Mouse (Mus musculus) kidney, postnatal 0 days (tissue): ENCODE data around the gene BC030500. TPM values are rescaled to one million over a fixed set of nuclear protein-coding genes. Genes with fewer than 3 reads are reported as not detected.

Experiments
- ATAC-seq: fragments of 200-750 bp; cut with Nextera tagmentation; replicated peaks from 2 replicates; pipeline ENCODE4 v1.8.0; 2017; ENCODE audit warnings: low read depth, moderate number of reproducible peaks, moderate TSS enrichment, moderate library complexity; ENCODE audit not compliant: low FRiP score
- DNase-seq: peaks from one replicate; pipeline ENCODE4 v3.0.0-alpha.2; 2016; ENCODE audit warnings: low spot score
- H3K27ac ChIP-seq: fragments of 300-500 bp; sonication (generic); 2 replicates; pipeline ENCODE4 v1.5.1; 2014; ENCODE audit warnings: mild to moderate bottlenecking
- H3K27me3 ChIP-seq: fragments of 300-500 bp; sonication (generic); 2 replicates; pipeline ENCODE4 v1.6.1; 2014; ENCODE audit warnings: low read length, mixed read lengths; ENCODE audit not compliant: insufficient read depth
- H3K36me3 ChIP-seq: fragments of 300-500 bp; sonication (generic); 2 replicates; pipeline ENCODE4 v1.6.1; 2014; ENCODE audit warnings: low read length, mixed read lengths; ENCODE audit not compliant: insufficient read depth
- H3K4me1 ChIP-seq: fragments of 300-500 bp; sonication (generic); replicated peaks from 2 replicates; pipeline ENCODE4 v1.6.1; 2014; ENCODE audit warnings: antibody characterized with exemption, low read length, mixed read lengths; ENCODE audit not compliant: insufficient read depth
- H3K4me2 ChIP-seq: fragments of 300-500 bp; sonication (generic); 2 replicates; pipeline ENCODE4 v1.6.1; 2014; ENCODE audit warnings: mild to moderate bottlenecking, low read length, moderate library complexity, mixed read lengths
- H3K4me3 ChIP-seq: fragments of 300-500 bp; sonication (generic); replicated peaks from 2 replicates; pipeline ENCODE4 v1.5.1; 2014; ENCODE audit warnings: low read depth, low read length
- H3K9ac ChIP-seq: fragments of 300-500 bp; sonication (generic); 2 replicates; pipeline ENCODE4 v1.6.1; 2014; ENCODE audit warnings: low read depth, low read length
- H3K9me3 ChIP-seq: fragments of 300-500 bp; sonication (generic); replicated peaks from 2 replicates; pipeline ENCODE4 v1.6.1; 2016; ENCODE audit warnings: low read length, inconsistent platforms, mixed read lengths
- CTCF ChIP-seq: IDR thresholded peaks from 2 replicates; pipeline ENCODE4 v1.5.1; 2016; ENCODE audit warnings: antibody characterized with exemption, low read depth, mild to moderate bottlenecking, moderate library complexity
- WGBS: fragments of 180-500 bp; shearing (Covaris S2); extraction: QIAGEN DNeasy Blood & Tissue Kit; methylation state at CpG from one replicate; pipeline ENCODE4 v1.1.7; 2014; 5-methylcytosine and 5-hydroxymethylcytosine counted together
- polyA plus RNA-seq: library from polyadenylated mRNA; unstranded; fragments of >200 nt; fragmentation: Nextera tagmentation; extraction: Ambion mirVana; gene quantifications from 2 replicates; pipeline ENCODE4 v1.2.1, GENCODE M21; 2015

The BC030500 gene
- polyA plus RNA-seq, 1 experiment from 2014 or later, result 1.5 TPM

DNA sequence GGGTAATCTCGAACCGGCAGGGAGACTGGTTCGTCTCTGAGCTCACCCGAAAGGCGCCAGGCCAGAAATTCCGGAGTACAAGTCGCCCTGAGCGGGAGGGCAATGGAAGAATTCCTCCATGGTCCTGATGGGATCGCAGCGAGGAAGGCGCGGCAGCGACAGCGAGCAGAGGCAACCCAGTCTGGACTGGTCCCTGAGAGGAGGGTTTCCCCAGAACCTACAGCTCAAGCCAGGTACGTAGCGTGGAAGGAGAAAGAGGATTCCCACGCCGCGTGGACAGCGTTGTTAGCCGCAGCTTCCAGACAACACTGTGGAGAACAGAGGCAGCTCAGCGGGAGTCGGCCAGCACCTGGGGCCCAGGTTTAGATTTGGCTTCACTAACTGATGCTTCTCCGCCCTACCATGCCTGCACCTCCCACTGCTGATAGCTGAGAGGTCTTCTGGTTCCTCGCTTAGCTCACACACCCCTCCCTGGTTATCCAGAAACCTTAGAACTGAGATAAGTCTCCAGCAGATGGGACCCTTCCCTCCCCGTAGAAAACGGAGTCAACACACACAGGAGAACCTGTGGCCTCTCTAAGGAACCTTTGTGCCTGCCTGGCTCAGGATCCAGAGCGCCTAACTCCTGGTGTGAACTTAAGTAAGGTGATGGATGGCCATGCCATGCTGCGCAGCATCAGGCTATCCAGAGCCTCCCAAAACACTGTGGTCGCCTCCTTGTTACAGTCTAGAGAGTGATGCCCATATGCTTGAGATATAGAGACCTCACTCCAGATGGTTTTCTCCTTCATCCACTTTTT, 1.5 kb downstream of the BC030500 start:
- peak; percentile 45 for DNase-seq
- Histone ChIP-seq H3K27me3 (no peaks in the 10 kb centered on the region; the same call in 1 of the 2 replicates), H3K27ac (no peak overlapping the region), H3K4me3 (peak overlapping the region; percentile 52), H3K9me3 (no peaks in the 10 kb centered on the region), H3K4me1 (no peaks in the 10 kb centered on the region), H3K4me2 (peak overlapping the region; percentile 89), H3K36me3 (no peaks in the 10 kb centered on the region), H3K9ac (0 out of 2 replicates have a peak overlapping the region, but pooled peaks have one; percentile 4)
- 4% methylated on average over 30 of the region's 30 CpGs for WGBS
- peak; percentile 63 for ATAC-seq
- TF ChIP-seq CTCF, result no peak

DNA sequence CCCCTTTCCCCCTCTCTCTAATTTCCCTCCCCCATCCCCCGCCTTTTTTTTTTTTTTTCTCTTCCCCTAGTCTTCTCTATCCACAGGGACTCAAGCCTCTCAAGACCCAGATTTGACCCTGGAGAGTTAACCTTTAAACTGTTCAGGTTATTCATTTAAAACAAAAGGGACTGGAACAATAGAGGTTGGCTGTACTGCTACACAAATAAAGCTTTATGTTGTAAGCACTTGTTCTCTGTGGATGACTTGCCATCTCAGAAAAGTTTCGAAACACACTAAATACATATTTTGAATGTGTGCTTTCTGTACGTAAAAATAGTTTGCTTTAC, 2.0 kb downstream of the BC030500 start:
- Histone ChIP-seq H3K27ac (no peak overlapping the region), H3K9ac (no peak overlapping the region), H3K27me3 (no peaks in the 10 kb centered on the region; the same call in 1 of the 2 replicates), H3K4me3 (no peak overlapping the region), H3K4me2 (no peak overlapping the region), H3K36me3 (no peaks in the 10 kb centered on the region), H3K9me3 (no peaks in the 10 kb centered on the region), H3K4me1 (no peaks in the 10 kb centered on the region)
- no peak for DNase-seq
- no peak for TF ChIP-seq CTCF
- no peak for ATAC-seq
- 74% methylated on average over 3 of the region's 3 CpGs for WGBS

DNA sequence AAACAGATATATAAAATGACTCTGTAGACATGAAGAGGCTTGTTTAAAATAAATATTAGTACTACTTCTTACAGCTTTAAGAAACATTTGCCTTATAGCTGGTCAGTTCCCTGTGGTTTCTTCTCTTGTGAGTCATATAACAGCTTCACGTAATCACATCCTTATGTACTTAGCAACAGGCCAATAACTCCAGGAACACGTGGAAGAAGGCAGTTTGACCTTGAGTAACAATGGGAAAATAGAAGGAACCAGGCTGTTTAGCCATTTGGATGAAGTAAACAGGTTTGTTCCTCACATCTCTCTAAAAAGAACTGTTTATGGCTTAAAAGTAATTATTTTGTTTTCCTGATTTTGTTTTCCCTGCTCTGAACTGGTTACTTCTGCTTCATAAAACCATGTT, 3.6 kb downstream of the BC030500 start:
- Histone ChIP-seq H3K9me3 (no peaks in the 10 kb centered on the region), H3K9ac (no peak overlapping the region), H3K4me1 (no peaks in the 10 kb centered on the region), H3K27me3 (no peaks in the 10 kb centered on the region; the same call in 1 of the 2 replicates), H3K27ac (no peak overlapping the region), H3K4me3 (no peak overlapping the region), H3K36me3 (no peaks in the 10 kb centered on the region), H3K4me2 (no peak overlapping the region)
- no peak for TF ChIP-seq CTCF
- no peak for DNase-seq
- ATAC-seq, result no peak
- 41% methylated on average over 2 of the region's 2 CpGs for WGBS

DNA sequence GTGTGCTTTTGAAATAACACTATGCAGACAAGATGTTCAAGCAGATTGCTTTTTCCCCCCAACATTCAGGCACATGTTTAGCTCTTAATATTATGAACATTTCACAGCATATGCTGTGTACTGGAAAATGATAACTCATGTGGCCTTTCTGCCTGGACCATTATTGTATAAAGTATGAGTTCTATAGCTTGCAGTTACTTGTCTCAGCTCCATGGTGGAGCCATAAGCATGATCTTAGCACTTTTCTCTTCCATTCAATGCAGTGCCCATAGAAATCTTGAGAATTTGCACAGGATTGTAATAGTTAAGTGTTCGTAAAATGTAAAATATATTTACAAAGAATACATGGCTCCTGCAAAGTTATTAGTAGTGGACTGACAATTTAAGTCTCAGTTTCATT, 19.5 kb downstream of the BC030500 start:
- ATAC-seq, result no peak

DNA sequence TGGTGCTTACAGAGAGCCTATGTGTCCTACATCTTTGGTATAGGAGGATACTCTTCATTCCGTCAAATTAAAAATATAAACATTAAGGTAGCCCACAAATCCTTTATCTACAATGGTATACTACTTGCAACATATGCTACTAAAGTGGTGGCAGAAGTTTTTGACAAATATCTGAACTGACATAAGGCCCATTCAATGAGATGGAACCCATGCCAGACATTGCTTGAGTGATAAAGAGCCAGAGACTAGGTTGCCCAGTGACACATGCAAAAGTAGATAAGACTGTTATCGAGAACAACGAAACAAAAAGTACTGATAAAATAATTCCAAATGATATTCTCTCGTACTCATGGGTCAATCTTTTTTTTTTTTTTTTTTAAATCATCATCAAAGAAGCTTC, 32.2 kb downstream of the BC030500 start:
- Histone ChIP-seq H3K9me3 (no peaks in the 10 kb centered on the region), H3K4me1 (no peaks in the 10 kb centered on the region), H3K27ac (no peak overlapping the region), H3K4me3 (no peak overlapping the region), H3K36me3 (no peaks in the 10 kb centered on the region), H3K9ac (no peak overlapping the region), H3K4me2 (no peak overlapping the region), H3K27me3 (no peaks in the 10 kb centered on the region)
- TF ChIP-seq CTCF, result no peak
- DNase-seq (no peak), ATAC-seq (no peak)
- 93% methylated on average over 4 of the region's 4 CpGs for WGBS

More for the DNA sequence above, 19.5 kb downstream of the BC030500 start:
- WGBS, result 76% methylated on average over 1 of the region's 1 CpGs
- no peaks in the 10 kb centered on the region for H3K36me3 ChIP-seq
- H3K4me2 ChIP-seq, result no peak overlapping the region
- no peak overlapping the region for H3K4me3 ChIP-seq
- no peak overlapping the region for H3K27ac ChIP-seq
- H3K27me3 ChIP-seq, result no peaks in the 10 kb centered on the region
- no peaks in the 10 kb centered on the region for H3K9me3 ChIP-seq
- no peak overlapping the region for H3K9ac ChIP-seq
- peak; percentile 54 for TF ChIP-seq CTCF
- H3K4me1 ChIP-seq, result no peaks in the 10 kb centered on the region
- DNase-seq, result peak; percentile 43

DNA sequence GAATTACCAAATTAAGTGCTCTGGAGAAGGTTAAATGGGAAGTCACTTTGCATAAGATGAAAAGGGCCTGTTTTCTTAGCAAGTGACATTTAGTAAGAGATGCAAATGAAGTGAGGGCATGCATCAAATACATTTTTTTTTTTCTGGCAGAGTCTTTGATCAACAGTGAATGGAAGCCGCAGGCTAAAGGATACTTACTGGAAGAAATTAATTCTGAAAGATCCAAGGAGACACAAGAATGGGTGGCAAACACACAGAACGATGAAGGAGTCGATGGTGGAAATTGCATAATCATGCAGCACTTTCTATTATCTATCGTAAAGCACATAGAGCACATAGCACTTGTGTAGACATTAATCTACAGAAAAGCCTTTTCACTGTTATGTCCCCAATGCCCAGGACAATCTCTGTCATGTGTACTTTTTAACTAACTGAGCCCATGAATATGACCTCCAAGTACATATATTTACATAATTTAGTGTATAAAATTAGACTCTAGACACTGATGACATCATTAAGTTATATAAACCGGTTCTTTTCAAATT, 45.7 kb downstream of the BC030500 start:
- no peak overlapping the region for H3K4me3 ChIP-seq
- no peaks in the 10 kb centered on the region for H3K4me1 ChIP-seq
- no peak for TF ChIP-seq CTCF
- no peaks in the 10 kb centered on the region for H3K9me3 ChIP-seq
- H3K4me2 ChIP-seq, result no peak overlapping the region
- 87% methylated on average over 5 of the region's 5 CpGs for WGBS
- DNase-seq, result no peak
- H3K27ac ChIP-seq, result no peak overlapping the region
- no peaks in the 10 kb centered on the region for H3K27me3 ChIP-seq
- H3K9ac ChIP-seq, result no peak overlapping the region
- no peak for ATAC-seq
- no peaks in the 10 kb centered on the region for H3K36me3 ChIP-seq

Other genes starting within 250 kb of the BC030500 start
- gene Galntl6, start 885 bp downstream of the BC030500 start, polyA plus RNA-seq, result 0.87 and 0.91 TPM in 2 replicates